Mouse (Mus musculus) C2C12 (cell line): ENCODE results near the gene Disp2. TPM values are rescaled to one million over a fixed set of nuclear protein-coding genes. Genes with fewer than 3 reads are reported as not detected.

ENCODE experiments used
- H3K27me3 ChIP-seq: one replicate; pipeline ENCODE4 v1.6.1; 2011; ENCODE audit not compliant: control insufficient read depth, insufficient read depth, insufficient read length
- H3K36me3 ChIP-seq: one replicate; pipeline ENCODE4 v1.6.1; 2011; ENCODE audit not compliant: control insufficient read depth, insufficient read depth
- H3K4me3 ChIP-seq: one replicate; pipeline ENCODE4 v1.5.1; 2011; ENCODE audit warnings: mild to moderate bottlenecking, control low read depth; ENCODE audit not compliant: poor library complexity, insufficient read depth, severe bottlenecking
- H3K79me2 ChIP-seq: one replicate; pipeline ENCODE4 v1.6.1; 2011; ENCODE audit not compliant: control insufficient read depth, insufficient read depth
- H3K79me3 ChIP-seq: one replicate; pipeline ENCODE4 v1.6.1; 2011; ENCODE audit warnings: low read depth, control low read depth
- H3ac ChIP-seq: one replicate; pipeline ENCODE3; 2011; ENCODE audit warnings: low read depth; ENCODE audit not compliant: control insufficient read depth, insufficient read length
- CEBPB ChIP-seq: IDR thresholded peaks from one replicate; pipeline ENCODE4 v1.6.1; 2011; ENCODE audit warnings: low read depth, mild to moderate bottlenecking, control low read depth, moderate library complexity
- CTCF ChIP-seq: IDR thresholded peaks from one replicate; pipeline ENCODE4 v1.5.1; 2011; ENCODE audit not compliant: control insufficient read depth, insufficient read depth, insufficient read length
- FOSL1 ChIP-seq: IDR thresholded peaks from one replicate; pipeline ENCODE4 v1.8.0; 2011; ENCODE audit warnings: mild to moderate bottlenecking, low read length; ENCODE audit not compliant: poor library complexity, insufficient read depth, severe bottlenecking
- MAX ChIP-seq: IDR thresholded peaks from one replicate; pipeline ENCODE4 v1.6.1; 2011; ENCODE audit warnings: mild to moderate bottlenecking, control low read depth
- MYOD1 ChIP-seq: IDR thresholded peaks from one replicate; pipeline ENCODE4 v1.6.1; 2011; ENCODE audit warnings: low read depth; ENCODE audit not compliant: control insufficient read depth, insufficient read length
- MYOG ChIP-seq: IDR thresholded peaks from one replicate; pipeline ENCODE4 v1.6.1; 2011; ENCODE audit not compliant: control insufficient read depth, insufficient read length; ENCODE audit errors: extremely low read depth
- USF1 ChIP-seq: IDR thresholded peaks from one replicate; pipeline ENCODE4 v1.6.1; 2011; ENCODE audit warnings: low read depth, mild to moderate bottlenecking, control low read depth, moderate library complexity
- polyA plus RNA-seq: library from polyadenylated mRNA; unstranded; fragments of >200 nt; fragmentation: generic; extraction: Trizol; gene quantifications from one replicate; pipeline ENCODE4 v1.2.1, GENCODE M21; 2012; ENCODE audit warnings: missing spikeins

Disp2 gene
- polyA plus RNA-seq, 1 experiment = 0.05 TPM

- H3K27me3 ChIP-seq = no peaks in the 10 kb centered on the region
- H3K36me3 ChIP-seq = peaks cover 42% of the 10 kb centered on the region
- H3K79me2 ChIP-seq = peaks cover 43% of the 10 kb centered on the region
- H3K4me3 ChIP-seq = peak overlapping the region; percentile 46
- H3K79me3 ChIP-seq = peaks cover 10% of the 10 kb centered on the region
- TF ChIP-seq CEBPB (peak; percentile 55), CTCF (peak; percentile 57), USF1 (no peak)
- H3ac ChIP-seq = peak overlapping the region; percentile 88
Observed at GRCm38 (mm10) chr2:118761358-118761757, 18.2 kb upstream of the Disp2 start.

GRCm38 (mm10) chr2:118761906-118762783 is 17.4 kb upstream of the Disp2 start, which contains the start of gene Ccdc9b:
Ccdc9b (minus strand) TSS chr2:118762661.
- H3K79me2 ChIP-seq = peaks cover 43% of the 10 kb centered on the region
- H3ac ChIP-seq = peak within 1 kb of the TSS; percentile 88
- H3K27me3 ChIP-seq = no peaks in the 10 kb centered on the region
- TF ChIP-seq MAX (peak; percentile 51), CEBPB (peak; percentile 39), MYOD1 (no peak)
- peaks cover 34% of the 10 kb centered on the region for H3K36me3 ChIP-seq
- peaks cover 10% of the 10 kb centered on the region for H3K79me3 ChIP-seq
- H3K4me3 ChIP-seq = peak within 1 kb of the TSS; percentile 46

GRCm38 (mm10) chr2:118762784-118763148 is 16.8 kb upstream of the Disp2 start:
- H3K79me3 ChIP-seq = peaks cover 10% of the 10 kb centered on the region
- peak overlapping the region; percentile 88 for H3ac ChIP-seq
- peaks cover 43% of the 10 kb centered on the region for H3K79me2 ChIP-seq
- no peaks in the 10 kb centered on the region for H3K27me3 ChIP-seq
- TF ChIP-seq MAX (peak; percentile 12), USF1 (no peak)
- peaks cover 28% of the 10 kb centered on the region for H3K36me3 ChIP-seq
- H3K4me3 ChIP-seq = peak overlapping the region; percentile 46

GRCm38 (mm10) chr2:118763469-118763868 is 16.1 kb upstream of the Disp2 start:
- Histone ChIP-seq H3K79me2 (peaks cover 41% of the 10 kb centered on the region), H3ac (peak overlapping the region; percentile 21), H3K27me3 (no peaks in the 10 kb centered on the region), H3K4me3 (no peak overlapping the region), H3K79me3 (peaks cover 10% of the 10 kb centered on the region), H3K36me3 (peaks cover 21% of the 10 kb centered on the region)
- TF ChIP-seq FOSL1 = peak; percentile 53
- TF ChIP-seq CTCF = no peak

- H3K4me3 ChIP-seq = no peak overlapping the region
- peaks cover 14% of the 10 kb centered on the region for H3K36me3 ChIP-seq
- H3ac ChIP-seq = no peak overlapping the region
- peaks cover 10% of the 10 kb centered on the region for H3K79me3 ChIP-seq
- H3K79me2 ChIP-seq = peaks cover 33% of the 10 kb centered on the region
- H3K27me3 ChIP-seq = no peaks in the 10 kb centered on the region
- TF ChIP-seq MYOG = no peak
- no peak for TF ChIP-seq FOSL1
- TF ChIP-seq CTCF = peak; percentile 11
Observed at GRCm38 (mm10) chr2:118764094-118764831, 15.3 kb upstream of the Disp2 start.

GRCm38 (mm10) chr2:118764875-118765274 is 14.6 kb upstream of the Disp2 start:
- peaks cover 8% of the 10 kb centered on the region for H3K79me3 ChIP-seq
- no peak overlapping the region for H3ac ChIP-seq
- no peak for TF ChIP-seq CTCF
- H3K79me2 ChIP-seq = peaks cover 27% of the 10 kb centered on the region
- H3K27me3 ChIP-seq = no peaks in the 10 kb centered on the region
- no peak overlapping the region for H3K4me3 ChIP-seq
- H3K36me3 ChIP-seq = peaks cover 8% of the 10 kb centered on the region
